Mouse (Mus musculus) megakaryocyte-erythroid progenitor cell, adult 5-6 weeks (primary cell): ENCODE measurements around the gene Pitpna. TPM values are rescaled to one million over a fixed set of nuclear protein-coding genes. Genes with fewer than 3 reads are reported as not detected.
A peak's percentile ranks its signal among the peaks of the same experiment; 100 is the strongest.

Experiments
- ATAC-seq: replicated peaks from 2 replicates; pipeline ENCODE4 v1.8.0; 2016; ENCODE audit warnings: mild to moderate bottlenecking, inconsistent platforms; ENCODE audit not compliant: severe bottlenecking, poor library complexity, low FRiP score, low TSS enrichment
- total RNA-seq, 2 experiments: library from RNA; stranded (forward) in 1 of 2; stranded (reverse) in 1 of 2; fragments of 200-1000, 215-1000 nt in 1 of 2; fragments of >200 nt in 1 of 2; fragmentation: Nextera tagmentation in 1 of 2; gene quantifications; 2 replicates each; pipeline ENCODE4 v1.2.3; 2014 to 2017

The Pitpna gene
- total RNA-seq, 2 experiments from 2014 or later, result 58.2 to 96.5 TPM

DNA sequence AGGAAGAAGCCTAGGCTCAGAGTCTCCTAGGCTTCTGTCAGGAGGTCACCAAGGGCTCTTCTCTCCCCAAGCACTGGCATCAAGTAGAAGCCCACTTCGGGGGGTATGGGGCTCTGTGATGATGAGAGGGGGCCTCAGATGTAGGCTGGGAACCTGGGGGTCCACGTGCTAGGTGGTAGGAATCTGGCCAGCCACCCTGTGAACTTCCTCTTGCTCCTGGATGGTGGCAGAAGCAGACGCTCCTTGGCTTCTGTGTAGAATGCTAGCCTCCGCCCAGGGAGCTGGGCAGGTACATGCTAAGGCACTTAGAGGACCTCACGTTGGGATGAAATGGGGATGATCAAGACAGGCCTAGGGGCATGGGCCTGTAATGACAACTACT is 26.5 kb upstream of the Pitpna start:
- no peak for ATAC-seq

DNA sequence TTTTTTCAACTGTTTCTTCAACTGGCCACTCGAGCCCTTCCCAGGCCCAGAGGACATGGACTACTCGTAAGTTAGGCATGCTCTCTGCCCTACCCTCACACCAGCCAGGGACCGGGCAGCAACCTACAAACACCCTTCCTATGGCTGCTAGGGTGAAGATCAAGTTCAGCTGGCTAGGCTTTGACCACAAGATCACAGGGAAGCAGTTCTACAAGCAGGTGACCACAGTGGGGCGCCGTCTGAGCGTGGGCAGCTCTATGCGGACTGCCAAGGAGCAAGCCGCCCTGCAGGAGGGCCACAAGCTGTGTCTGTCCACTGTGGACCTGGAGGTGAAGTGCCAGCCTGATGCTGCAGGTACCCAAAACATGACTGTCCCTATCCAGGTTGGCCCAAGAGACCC is 25.1 kb upstream of the Pitpna start:
- ATAC-seq, result no peak

DNA sequence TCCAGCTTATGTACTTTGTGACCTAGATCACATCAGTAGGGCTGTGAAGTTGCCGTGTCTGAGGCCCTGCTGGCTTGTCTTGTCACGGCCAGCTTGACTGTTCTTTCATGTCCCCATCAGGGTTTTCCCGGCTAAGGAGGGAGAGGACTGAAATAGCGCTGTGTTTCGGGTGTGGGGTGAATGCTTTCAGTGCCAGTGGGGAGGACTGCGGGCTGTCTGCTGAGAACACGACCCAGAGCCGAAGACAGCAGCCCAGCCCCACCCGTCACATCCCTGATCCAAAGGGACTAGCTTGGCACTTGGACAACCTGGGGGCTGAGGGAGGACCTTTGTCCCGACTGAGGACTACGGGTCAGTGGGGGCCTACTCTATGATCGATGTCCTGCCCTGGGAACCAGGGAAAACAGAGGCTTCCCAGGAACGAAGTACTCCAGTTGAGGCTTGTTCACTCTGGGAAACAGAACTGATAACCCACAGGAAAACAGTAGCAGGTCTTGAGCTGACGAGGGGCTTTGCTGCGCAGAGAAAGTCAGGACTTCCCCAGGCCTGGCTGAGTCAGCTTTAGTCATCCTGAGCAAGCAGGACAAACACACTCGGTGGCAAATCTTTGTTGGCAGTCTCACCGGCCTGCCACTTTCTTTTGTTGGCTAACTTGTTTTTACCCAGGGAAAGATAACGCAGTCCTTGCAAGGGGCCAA is 23.9 kb upstream of the Pitpna start:
- no peak for ATAC-seq

DNA sequence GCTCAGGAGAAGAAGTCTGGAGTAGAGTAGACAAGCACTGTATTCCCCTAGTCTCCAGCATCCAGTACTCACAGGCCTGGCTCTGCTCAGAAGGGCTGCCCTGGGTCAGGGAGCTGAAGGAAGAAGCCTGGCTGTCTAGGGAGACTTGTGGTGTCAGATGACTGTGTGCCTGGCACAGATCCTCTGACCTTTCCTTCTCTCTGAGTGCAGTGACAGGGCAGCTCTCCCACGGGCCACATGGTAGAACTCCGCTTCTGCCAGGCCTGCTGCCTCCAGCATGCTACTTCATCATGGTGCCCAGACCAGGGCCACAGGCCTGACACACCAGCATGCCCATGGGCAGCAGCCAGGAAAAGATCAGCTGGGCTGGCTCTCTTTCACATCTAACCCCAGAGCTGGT is 22.0 kb upstream of the Pitpna start:
- ATAC-seq, result no peak

DNA sequence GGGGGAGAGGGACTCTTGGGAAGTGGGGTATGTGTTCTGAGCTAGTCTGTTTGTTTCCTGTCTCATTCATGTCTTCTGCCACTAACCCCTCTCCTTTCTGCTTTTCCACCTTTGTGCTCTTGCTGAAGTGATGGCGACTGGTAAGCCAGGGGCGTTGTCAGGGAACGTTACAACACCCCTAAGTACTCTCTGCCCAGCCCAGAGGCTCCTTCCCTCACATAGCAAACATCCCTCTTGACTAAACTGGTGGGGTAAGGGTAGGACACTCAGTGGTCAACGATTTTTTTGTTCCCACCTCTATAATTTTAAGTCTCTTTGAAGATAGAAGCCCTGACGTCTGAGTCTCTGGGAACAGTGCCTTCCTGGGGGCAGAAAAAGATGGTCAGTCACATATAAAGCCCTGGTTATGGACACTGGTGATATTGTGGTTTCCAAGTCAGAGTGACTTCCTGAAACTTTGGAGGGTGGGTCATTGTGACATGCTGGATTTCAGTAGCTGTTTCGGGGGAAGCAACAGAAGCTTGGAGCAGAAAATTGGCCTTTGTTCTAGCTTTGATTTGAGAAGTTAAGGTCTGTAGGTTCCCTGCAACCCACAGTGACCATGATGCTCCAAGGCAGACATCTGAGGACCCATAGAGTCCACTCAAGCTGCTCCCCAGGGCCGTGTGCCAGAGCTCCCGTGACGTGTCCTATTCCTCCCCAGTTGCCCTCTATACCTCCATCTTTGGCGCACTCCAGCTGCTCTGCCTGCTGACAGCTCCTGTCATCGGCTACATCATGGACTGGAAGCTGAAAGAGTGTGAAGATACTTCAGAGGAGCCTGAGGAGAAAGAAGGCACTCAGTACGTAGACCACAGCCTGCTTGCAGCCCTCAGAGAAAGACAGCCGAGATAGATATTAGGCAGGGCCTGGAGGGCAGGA is 21.4 kb upstream of the Pitpna start:
- ATAC-seq, result no peak

DNA sequence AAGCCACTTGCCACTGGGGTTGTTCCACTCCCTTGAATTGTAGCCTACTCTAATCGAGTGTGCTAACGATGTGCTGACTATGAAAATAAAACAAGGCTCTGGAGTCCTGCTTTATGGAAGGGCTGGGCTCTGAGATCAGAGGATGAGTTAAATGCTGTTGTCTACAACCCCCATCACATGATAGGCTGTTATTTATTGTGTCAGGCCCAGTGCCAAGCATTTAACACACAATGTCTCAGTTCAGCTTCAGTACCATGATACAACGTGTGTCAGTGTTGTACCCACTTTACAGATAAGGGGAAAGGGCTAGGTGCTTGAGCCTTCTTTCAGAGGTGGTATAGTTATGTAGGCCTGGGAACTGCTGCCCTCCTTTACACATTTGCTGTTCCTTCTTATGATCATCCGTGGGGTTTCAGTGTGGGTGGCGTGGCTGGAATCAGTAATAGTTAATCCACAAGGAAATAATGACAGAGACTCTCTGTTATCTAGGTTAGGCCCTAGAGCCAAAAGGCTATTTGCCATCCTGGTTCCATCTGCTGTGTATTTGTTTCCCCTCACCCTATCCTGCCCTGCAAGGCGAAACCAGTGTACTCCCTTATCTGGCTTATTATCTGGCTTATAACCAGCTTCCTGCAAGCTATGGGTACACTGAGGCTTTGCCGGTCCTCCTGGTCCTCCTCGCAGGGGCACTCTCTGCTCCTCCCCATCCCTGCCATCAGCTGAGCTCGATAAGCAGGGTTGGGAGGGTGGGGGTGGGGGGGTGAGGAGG is 20.4 kb upstream of the Pitpna start:
- ATAC-seq, result no peak

DNA sequence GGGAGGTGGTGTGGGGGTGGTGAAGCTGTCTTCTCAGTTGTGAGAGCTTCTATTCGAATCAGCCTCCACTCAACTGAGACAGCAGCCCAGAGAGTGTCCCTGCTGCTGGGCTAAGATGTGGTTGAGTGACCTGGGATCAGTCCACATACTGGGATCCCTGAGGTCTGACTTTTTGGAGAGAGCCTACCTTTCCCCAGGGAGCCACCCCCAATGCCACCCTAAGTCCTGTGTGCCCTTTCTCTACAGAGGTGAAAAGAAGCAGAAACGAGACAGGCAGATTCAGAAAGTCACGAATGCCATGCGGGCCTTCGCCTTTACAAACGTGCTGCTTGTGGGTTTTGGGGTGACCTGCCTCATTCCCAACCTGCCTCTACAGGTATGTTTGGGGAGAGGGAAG is 19.8 kb upstream of the Pitpna start:
- ATAC-seq, result no peak

DNA sequence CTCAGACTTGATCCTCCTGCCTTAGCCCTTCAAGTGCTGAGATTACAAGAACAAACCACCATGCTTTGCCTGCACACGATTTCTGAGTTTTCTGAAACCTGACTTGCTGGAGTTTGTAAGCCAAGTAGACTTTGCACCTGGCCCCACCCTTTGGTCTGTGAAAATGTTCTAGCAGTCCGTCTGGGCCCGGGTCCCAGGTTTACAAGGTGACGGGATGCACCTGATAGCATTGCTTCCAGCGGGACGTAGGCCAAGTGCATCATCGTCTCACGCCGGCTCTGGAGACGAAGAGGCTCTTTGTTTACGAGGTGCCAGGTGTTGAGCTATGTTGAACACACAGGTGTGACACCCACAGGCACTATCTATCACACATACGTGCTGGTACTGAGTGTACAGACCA is 18.9 kb upstream of the Pitpna start:
- no peak for ATAC-seq

DNA sequence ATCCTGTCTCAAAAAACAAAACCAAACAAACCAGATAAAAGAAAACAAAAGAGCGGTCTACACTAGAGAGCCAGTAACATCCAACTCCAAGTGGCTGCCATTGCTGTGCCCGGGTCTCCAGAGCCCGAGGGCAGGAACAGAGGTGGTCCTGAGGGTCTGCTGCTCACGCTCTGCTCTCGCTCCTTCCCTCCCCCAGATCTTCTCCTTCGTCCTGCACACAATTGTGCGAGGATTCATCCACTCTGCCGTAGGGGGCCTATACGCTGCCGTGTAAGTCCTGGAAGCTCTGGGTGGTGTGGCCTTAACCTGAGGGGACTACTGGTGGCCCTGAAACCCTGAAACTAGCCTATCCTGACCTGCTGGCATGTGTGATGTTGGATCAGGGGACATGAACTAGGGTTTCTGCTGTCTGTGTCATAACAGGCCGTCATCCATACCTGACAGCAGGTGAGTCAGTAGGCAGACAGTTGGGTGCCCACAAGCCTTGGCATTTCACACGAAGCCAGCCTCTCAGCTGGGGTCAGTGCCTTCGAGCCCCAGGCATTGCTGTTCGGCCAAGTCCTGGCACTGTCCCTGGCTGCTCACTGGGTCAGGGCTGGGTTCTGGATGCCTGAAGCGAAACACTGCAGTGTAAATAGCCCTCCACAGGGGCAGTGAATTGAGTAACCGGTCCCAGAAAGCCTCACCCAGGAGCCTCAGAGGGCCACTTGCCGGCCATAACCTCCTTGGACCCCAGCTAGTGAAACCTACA is 17.3 kb upstream of the Pitpna start:
- ATAC-seq, result no peak

DNA sequence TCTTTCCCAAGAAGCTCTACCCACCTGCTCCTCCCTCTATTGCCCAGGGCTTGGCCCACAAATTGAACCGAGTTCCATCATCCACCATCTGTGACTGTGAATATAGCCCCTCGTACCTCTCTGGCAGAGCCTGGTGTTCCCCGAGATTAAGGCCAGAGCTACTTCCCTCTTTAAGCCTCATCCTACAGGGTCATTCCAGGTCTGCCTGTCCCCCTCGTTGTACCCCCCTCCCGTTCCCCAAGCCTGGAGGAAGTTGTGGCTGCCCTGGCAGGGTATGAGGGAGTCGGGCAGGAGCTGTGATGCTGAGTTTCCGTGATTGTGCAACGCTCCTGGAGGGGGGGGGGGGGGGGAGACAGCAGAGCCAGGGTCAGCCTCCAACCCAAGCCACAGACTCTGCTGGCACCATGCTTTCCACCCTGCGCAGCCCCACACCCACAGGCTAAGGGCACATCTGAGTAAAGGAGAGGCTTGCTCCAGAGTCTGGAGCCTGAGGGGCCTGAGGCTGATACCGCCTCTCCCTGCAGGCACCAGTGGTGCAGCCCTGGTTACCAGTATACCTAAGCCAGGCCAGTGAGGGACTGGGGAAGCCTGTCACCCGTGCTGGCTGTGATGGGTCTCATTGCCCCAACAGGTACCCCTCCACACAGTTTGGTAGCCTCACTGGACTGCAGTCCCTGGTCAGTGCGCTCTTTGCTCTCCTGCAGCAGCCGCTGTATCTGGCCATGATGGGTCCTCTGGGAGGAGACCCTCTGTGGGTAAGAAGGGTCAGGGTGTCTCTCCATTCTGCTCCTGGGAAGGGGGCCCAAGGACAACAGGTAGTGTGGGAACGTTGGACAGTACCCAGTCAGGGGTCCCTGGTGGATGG is 16.5 kb upstream of the Pitpna start:
- no peak for ATAC-seq

DNA sequence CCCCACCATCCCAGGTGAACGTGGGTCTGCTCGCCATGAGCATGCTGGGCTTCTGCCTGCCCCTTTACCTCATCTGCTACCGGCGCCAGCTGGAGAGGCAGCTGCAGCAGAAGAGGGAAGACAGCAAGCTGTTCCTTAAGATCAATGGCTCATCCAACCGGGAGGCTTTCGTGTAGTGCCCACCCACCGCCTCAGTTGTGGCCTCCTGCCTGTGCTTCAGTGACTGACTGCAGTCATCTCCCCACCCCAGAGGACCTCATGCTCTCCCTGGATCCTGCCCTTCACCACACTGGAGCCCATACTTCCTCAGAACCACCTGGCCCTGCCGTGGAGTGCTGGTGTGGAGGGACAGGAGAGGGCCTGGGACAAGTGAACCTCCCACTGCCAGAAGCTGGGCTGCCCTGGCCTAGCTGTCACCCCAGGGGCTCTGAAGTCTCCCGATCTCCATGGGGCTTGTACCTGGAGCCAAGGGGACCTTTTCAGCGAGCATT is 15.6 kb upstream of the Pitpna start:
- no peak for ATAC-seq

DNA sequence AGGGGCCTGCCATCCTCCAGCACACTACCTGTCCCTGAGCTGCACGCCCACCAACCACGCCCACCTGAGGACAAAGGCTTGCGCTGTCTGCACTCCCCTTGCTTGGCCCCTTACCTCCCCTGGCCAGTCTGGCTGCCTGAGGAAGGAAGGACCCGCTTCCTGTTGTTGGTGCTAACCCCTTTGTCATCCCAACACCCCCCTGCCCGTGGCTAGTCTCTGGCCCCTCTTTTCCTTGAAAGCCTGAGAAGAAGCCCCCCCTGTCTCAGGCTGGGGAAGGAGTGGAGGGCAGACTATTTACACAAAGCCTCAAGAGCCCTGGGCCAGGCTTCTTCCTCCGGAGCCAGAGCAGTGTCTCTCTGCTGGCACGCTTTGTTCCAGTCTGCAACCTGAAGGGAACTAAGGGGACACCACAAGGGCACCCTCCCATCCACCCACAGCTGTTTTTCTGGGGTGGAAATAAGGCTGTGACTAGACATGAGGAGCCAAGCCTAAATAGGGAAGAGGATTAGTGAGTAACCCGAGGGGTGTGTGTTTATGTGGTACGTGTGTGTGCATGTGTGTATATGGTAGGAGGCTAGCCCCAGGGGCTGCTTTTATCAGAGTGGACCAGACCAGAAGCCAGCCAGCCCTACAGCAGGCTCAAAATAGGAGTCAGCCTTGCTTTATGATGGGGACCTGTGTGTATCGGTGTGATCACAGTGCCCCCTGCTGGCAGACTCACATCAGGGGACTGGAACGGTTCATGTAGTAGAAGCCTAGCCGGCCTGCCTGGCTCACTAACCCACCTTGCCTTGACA is 14.8 kb upstream of the Pitpna start:
- peak; percentile 88 for ATAC-seq

DNA sequence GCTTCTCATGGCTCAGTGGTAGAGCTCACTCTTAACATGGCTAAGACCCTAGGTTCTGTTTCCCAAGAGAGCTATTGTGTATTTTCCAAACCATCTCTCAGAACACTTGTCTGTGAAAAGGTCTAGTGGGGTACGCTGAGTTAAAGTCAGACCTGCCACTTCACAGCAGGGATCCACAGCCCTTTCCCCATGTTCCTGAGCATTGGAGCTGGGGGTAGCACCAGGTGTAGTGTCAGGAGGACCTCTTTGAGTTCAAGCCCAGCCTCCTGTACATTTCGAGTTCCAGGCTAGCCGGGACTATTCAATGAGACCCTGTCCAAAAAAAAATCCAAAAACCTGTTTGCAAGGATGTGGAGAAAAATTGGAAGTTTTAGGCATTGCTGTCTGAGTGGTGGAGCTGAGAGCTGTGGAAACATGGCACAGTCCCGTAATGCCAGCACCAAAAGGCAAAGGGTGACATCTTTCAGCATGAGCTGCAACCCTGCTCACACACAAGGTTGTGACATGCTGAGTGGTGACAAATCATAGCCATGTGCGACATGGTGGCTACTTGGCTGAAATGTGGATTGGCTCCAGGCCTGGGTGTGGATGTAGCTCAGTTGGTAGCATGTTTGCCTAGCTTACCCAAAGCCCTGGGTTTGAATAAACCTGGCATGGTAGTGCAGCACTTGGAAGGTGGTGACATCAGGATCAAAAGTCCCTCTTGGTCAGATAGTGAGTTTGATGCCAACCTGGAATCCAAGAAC is 13.3 kb upstream of the Pitpna start:
- ATAC-seq, result no peak

DNA sequence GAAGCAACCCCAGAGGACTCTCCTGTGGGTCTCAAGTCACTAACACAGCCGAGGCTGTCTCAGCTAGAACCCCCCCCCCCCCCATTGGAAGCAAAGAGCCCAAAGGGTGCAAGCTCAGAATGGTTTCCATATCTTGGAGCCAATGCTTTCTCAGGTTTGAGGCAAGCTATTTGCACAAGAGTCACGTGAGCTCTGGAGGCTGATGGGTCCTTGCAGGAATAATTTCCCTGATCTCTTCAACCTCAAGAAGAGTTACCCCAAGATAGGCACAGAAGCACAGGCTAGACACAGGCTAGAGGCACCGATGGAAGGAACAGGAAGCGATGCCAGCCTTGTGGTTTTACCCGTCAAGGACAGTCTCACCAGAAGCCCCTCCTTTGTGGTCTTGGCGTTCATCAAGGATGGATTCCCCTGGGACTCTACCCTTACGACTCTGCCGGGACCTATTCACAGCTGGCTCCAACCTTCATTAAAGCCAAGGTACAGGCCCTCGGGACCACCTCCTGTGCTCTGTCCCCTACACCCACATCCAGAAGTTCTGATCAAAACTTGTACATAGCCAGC is 12.3 kb upstream of the Pitpna start:
- ATAC-seq, result no peak

DNA sequence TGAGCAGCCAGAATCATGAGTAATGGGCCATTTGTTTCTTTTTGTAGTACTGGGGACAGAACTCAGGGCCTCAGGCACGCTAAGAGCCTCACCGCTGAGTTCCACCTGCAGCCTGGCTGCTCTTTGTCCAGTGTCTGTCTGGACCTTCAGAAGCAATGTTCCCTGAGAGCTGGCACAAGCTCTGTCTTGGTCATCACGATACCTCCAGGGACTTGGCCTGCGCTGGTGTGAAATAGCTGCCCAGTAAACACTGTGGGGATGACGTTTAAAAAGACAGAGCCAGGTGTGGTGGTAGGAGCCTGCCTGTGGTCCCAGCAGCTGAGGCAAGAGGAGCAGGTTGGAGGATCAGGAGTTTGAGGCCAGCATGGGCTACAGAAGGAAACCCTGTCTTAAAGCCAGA is 9.3 kb upstream of the Pitpna start:
- no peak for ATAC-seq

DNA sequence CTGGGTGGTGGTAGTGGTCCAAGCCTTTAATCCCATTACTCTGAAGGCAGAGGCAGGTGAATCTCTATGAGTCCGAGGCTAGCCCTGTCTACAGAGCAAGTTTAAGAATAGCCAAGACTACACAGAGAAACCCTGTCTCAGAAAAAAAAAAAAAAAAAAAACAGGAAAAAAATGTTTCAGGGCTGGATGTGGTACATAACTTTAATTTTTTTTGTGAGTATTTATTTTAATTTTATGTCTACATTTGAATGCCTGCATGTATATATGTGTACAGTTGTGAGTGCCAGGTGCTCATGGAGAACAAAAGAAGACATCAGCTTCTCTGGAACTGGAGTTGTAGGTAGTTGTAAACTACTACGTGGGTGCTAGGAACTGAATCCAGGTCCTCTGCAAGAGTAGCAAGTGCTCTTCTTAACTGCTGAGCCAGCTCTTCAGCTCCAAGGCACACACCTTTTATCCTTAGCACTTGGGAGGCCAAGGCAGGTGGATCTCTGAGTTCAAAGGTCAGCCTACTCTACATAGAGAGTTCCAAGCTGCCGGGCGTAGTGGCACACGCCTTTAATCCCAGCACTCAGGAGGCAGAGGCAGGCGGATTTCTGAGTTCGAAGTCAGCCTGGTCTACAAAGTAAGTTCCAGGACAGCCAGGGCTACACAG is 6.3 kb upstream of the Pitpna start:
- ATAC-seq, result no peak
